8 mouse cellular contexts compared by ENCODE assay signal in the genomic region with DNA sequence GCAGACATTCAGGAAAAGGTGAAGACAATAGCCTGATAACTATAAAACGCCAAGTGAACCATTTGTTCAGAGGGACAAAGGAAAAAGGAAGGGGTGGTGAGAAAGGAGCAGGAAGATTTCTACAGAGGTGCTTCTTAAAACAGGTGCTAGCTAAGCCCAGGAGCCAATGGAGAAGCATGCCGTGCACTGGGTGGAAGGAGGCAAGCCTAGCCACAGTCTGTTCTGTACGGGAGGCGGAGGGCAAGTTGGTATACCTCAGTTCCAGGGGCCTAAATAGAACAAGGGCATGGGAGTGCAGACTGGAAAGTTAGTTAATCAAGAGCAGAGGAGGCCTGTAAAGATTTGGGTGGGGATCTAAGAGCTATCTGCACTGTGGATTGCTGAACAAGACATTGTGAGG. TPM values are rescaled to one million over a fixed set of nuclear protein-coding genes. Genes with fewer than 3 reads are reported as not detected.
A peak's percentile ranks its signal among the peaks of the same experiment; 100 is the strongest.
DNase-seq lines count a peak whose midpoint lies in the region; ATAC-seq lines count a peak whose summit lies in the region.

No protein-coding gene starts in this region.

- no peak overlapping the region for H3K27ac ChIP-seq in hindbrain, embryonic 14.5 days
- peak overlapping the region; percentile 1; the same call in 1 of the 2 replicates for H3K27ac ChIP-seq in midbrain, embryonic 10.5 days (replicated peaks)

- H3K9me3 ChIP-seq in hindbrain, embryonic 14.5 days (ENCODE audit: control insufficient read depth, low read length), result no peaks in the 10 kb centered on the region
- H3K9me3 ChIP-seq in midbrain, embryonic 10.5 days (replicated peaks), result no peaks in the 10 kb centered on the region

- peaks cover 40% of the 10 kb centered on the region for H3K4me1 ChIP-seq in hindbrain, embryonic 14.5 days (replicated peaks; ENCODE audit: control insufficient read depth, insufficient read depth, low read length)
- H3K4me1 ChIP-seq in midbrain, embryonic 10.5 days, result peaks cover 51% of the 10 kb centered on the region

- ATAC-seq in hindbrain, embryonic 14.5 days (ENCODE audit: low FRiP score), result no peak

- H3K4me3 ChIP-seq in hindbrain, embryonic 14.5 days (replicated peaks; ENCODE audit: low read length), result peak overlapping the region; percentile 97
- H3K4me3 ChIP-seq in midbrain, embryonic 10.5 days, result peak overlapping the region; percentile 95

- WGBS in hindbrain, embryonic 14.5 days, result 2% methylated on average over 4 of the region's 4 CpGs
- 14% methylated on average over 4 of the region's 4 CpGs for WGBS in midbrain, embryonic 10.5 days

- 0 out of 2 replicates have a peak, but pooled peaks cover 3% of the 10 kb centered on the region for H3K36me3 ChIP-seq in hindbrain, embryonic 14.5 days (replicated peaks; ENCODE audit: control insufficient read depth, insufficient read depth)
- peaks cover 25% of the 10 kb centered on the region for H3K36me3 ChIP-seq in midbrain, embryonic 10.5 days

- peak overlapping the region; percentile 68 for H3K4me2 ChIP-seq in hindbrain, embryonic 14.5 days (replicated peaks)

- DNase-seq in heart, adult 11 months, result peak; percentile 91
- DNase-seq in heart, postnatal 36 days, result no peak
- peak; percentile 30 to 32 for DNase-seq in cerebellum, postnatal 36 days
- DNase-seq in hindbrain, embryonic 14.5 days (ENCODE audit: low spot score), result no peak
- DNase-seq in midbrain, embryonic 10.5 days (ENCODE audit: low spot score), result peak; percentile 14
- peak; percentile 25 to 49 for DNase-seq in thymus, postnatal 36 days
- DNase-seq in frontal cortex, adult 2 months (ENCODE audit: extremely low spot score in 1 of 2, low spot score in 1 of 2), result no peak
- no peak for DNase-seq in adrenal gland, adult 18-20 months (ENCODE audit: low spot score in 2 of 2)

- intact Hi-C loops in heart, postnatal 36 days (cut with DNase I), result no loop called here

- peak overlapping the region; percentile 54 for H3K9ac ChIP-seq in hindbrain, embryonic 14.5 days

- H3K27me3 ChIP-seq in hindbrain, embryonic 14.5 days (ENCODE audit: control insufficient read depth, insufficient read depth, low read length), result no peaks in the 10 kb centered on the region
- H3K27me3 ChIP-seq in midbrain, embryonic 10.5 days (ENCODE audit: low read depth, poor library complexity, severe bottlenecking), result no peaks in the 10 kb centered on the region

RNA-seq across cellular contexts. Expression of a gene that starts 3.8 kb away (rescaled TPM):
- total RNA-seq in heart, postnatal 36 days (2021), result 10 to 100 TPM; 52.3 to 55.6 TPM
- 164 and 171 TPM in 2 replicates for polyA plus RNA-seq in hindbrain, embryonic 14.5 days (2014; fragmentation: Nextera tagmentation; extraction: Ambion mirVana)
- polyA plus RNA-seq in midbrain, embryonic 10.5 days (2016; fragmentation: Nextera tagmentation; extraction: Ambion mirVana), result 72.9 and 90.7 TPM in 2 replicates
- 44.6 and 45.3 TPM in 2 replicates for polyA plus RNA-seq in frontal cortex, adult 2 months (2012; rRNA removed)
- total RNA-seq in adrenal gland, adult 18-20 months (2021), result 10 to 100 TPM; 57.1 to 70.4 TPM

Comparison
In these comparisons a context has a peak if more than half of its experiments do, and no peak if none do; other contexts are left out.
1. DNase-seq: peak in heart, adult 11 months (single experiment), cerebellum, postnatal 36 days (2 of 2), midbrain, embryonic 10.5 days (single experiment) and thymus, postnatal 36 days (2 of 2); none in heart, postnatal 36 days (0 of 2), hindbrain, embryonic 14.5 days (single experiment), frontal cortex, adult 2 months (0 of 2) and adrenal gland, adult 18-20 months (0 of 2).